Mouse (Mus musculus) testis, postnatal 10 days (tissue): ENCODE results near the gene Grin3b.

ENCODE experiments used
- DNase-seq: peaks from one replicate; pipeline ENCODE4 v3.0.0; 2021; ENCODE audit warnings: low spot score

Gene Grin3b

DNA sequence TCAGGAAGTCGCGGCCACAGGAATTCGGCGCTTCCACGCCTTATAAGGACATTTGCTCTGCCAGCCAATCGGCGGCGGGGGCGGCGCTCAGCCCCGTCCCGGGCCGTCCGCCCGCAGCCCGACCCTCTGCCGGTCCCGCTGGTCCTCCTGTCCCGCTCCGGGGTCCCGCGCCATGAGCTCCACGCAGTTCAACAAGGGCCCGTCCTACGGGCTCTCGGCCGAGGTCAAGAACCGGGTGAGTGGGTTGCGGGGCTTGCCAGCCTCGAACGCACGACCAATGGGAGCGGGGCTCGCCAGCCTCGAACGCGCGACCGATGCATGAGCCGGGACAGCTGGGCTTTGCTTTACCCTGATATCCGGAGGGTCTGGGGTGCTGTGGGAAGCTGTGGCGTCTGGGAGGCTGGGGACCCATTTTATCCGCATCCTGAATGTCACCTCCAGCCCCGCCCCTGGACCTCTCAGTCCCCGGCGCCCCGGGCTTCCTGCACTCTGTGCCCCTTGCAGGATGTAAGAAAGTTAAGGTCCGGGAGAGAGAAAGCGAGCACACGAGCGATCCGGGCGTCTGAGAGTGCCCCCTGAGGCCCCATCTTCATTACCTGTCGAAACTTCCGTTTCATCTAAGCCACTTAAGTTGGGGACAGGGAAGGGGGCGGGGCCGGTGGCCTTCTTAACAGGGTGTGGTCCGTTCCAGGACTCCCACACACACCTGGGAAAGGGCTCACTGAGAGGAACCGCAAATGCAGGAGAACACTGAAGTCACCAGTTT, 18.2 kb downstream of the Grin3b start, which contains the start of gene Cnn2:
Cnn2 (plus strand) TSS at position 79 of the 766 bp plus-strand sequence.
- peak; percentile 76 for DNase-seq

DNA sequence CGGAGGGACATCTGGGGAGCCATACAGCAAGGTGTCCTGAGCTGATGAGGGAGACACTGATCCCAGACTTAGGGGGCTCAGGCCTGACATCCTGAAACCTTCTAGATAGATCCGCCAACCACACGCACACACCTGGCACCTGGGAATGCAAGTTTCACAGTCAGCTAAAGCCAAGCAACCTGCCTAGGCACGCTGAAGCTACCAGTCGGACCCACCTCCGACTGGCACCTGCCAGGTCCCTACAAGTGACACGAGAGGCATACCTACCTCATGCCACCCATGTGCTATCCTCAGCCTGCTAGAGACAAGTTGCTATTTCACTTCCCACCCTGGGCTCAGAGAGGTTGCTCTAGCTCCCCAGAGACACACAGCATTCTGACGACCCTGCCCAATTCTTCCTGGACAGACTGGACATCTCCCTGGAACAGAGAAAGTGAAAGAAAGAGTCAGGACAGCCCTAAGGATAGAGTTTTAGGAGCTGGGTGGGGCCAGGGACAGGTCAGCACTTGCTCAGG, 18.8 kb downstream of the Grin3b start:
- no peak for DNase-seq

DNA sequence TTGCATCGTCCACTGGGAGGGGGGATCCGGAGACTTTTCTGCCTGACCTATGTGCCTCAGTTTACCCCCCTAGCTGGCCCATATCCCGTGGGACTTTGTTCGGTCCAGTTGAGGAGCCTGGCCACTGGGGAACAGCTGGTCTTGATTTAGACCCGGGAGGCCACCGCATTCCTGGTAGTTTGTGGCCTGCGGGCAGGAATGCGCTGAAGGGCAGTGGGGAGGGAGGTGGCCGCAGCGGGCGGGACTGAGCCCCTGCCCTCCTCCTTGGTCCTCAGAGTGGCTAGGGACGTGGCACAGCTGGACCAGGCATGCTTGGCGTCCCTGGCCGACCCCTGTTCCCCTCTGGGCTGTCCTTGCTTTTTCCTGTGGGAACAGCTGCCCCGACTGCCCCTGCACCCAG, 19.4 kb downstream of the Grin3b start:
- DNase-seq, result no peak

DNA sequence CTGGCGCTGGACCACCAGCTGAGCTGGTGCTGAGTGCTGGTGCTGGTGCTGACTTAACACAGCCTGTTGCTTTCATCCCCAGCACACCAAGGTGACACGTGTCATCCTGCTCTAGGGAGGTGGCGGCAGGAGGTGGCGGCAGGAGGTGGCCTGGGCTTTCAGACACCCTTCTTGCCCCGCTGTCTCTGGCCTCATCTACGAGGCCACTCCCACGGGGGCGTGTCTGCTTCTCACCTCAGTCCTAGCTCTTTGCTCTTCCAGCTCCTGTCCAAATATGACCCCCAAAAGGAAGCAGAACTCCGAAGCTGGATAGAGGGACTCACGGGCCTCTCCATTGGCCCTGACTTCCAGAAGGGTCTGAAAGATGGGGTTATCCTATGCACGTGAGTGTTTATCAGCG, 20.6 kb downstream of the Grin3b start:
- no peak for DNase-seq

DNA sequence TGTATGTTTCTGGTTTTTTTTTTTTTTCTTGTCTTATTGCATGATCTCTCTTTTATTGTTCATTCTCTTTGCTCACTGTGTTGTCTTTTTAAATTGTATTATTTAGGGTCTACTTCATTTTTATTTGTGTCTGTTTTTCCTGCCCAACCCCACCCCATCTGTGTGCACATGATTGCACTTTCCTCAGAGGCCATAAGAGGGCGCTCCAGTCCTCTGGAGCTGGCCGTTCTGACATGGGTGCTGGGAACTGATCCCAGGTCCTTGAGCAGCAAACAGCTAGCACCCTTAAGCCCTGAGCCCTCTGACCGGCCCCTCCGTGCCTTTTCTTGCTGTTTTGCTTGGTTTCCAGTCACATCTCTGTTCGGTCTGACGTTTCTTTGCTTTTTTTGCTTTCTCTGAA, 21.0 kb downstream of the Grin3b start:
- DNase-seq, result no peak

DNA sequence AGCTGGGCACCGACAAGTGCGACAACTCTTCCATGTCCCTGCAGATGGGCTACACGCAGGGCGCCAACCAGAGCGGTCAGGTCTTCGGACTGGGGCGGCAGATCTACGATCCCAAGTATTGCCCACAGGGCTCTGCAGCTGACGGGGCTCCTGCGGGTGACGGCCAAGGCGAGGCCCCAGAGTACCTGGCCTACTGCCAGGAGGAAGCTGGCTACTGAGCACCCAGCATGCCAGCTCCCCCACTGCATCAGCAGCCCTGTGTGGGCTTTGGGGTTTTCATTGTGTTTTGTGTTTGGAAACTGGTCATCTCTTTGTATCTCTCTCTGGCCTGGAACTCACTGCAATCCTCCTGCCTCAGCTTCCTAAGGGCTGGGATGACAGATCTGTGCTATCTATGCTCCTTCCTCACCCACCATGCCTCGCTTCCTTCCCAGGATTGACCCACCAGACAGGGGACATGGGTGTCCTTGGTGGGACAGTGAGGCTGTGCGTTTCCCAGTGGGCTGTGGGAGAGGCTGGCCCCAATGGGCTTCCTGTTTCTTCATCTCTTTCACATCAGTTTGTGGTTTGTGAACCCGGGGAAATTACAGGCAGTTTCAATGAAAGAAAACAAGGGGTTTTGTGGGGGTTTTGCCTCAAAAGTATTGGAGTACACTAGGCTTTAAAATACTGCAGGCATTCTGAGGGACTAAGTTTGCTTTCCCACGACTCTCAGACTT, 24.0 kb downstream of the Grin3b start:
- DNase-seq, result no peak

DNA sequence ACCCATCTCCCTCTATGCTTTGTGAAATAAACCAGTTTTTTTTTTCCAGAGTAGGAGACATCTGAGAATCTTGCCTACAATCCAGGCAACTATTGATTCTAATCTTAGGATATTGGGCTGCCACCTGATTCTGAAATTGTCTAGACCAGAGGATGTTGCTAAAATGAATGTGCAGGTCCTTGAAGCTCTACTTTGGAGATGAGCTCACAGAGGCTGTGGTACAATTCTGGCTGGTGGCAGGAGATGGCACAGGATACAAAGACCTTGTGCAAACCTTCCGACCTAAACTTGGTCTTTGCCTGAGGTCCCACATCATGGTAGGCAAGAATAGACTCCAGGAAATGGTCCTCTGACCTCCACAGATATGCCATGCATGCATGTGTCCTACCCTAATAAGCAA, 25.1 kb downstream of the Grin3b start:
- no peak for DNase-seq

DNA sequence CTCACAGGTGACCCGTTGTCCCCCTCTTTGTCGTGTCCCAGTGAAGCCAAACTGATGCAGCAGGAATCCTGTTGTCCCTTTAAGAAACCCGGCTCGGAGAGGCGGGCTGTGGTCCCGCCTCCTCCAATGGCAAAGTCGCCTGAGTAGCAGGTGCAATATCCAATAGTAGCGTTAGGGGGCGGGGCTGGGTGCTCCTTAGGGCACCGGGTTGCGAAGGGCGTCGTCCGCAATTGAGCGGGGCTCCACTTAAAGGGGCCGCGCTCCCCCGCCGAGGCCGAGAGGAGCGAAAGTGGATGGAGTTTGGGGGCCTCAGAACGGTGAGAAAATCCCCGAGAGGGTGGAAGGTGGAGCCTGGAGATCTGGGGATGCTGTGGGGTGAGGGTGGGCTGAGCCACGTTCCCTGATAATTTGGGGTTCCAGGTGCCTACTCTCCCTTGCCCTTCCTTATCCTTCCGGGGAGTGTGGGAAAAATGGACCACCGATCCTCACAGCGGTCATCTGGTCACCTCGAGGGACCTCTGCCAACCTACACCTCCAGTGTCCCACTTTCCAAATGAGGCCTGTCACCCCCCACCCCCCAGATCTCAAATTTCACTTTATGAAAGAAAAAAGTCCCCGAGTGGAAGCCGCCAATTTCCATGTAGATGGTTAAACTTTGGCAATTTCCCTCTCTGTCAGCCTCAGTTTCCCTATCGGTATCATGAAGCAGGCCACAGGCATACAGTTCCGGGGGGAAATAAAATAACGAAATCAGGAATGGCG, 25.9 kb downstream of the Grin3b start, which contains the start of gene Abca7:
Abca7 (plus strand) TSS at position 223 of the 762 bp plus-strand sequence.
- DNase-seq, result peak; percentile 99

DNA sequence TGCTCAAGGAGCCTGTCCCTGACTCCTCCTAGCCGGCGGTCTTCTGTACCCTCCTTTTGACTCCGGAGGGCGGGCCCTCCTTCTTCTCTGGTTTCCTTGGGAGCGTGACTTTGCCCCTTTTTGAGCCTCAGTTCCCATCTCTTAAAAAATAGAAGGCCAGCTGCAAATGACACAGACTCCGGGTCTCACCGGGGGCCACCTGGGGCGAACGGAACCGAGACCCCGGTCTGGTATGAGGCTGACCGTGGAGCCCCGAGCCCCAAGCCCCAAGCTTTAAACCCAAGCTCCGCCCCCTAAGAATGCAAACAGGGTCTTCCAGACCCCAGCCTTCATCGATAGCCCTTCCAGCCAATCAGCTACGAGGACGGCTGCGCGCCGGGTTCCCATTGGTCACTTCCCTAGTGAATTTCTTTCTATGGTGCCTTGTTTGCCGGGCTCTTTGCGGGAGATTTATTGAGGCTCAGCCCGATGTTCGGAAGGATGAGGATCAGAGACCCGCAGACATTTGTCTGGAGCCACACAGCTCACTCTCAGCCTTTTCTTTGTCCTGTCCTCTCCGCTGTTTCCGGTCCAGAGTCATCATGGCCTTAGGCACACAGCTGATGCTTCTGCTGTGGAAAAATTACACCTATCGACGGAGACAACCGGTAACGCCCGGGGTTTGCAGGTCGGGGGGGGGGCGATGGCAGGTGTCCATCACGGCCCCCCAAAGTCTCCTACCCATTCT, 26.7 kb downstream of the Grin3b start:
- peak; percentile 74 for DNase-seq

DNA sequence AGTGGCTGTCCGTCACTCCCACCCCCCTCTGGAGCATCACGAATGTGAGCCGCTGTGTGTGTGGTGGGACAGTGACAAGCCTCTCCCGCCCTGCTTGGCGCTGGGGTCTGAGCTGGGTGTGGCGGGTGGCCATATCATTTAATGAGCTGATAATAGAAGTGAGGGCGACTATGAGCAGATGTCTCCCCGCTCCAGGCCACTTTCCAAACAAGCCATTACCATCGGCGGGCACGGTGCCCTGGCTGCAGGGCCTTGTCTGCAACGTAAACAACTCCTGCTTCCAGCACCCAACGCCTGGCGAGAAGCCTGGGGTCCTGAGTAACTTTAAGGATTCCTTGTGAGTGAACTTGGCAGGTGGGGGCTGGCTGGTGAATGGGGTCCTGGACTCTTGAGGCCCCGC, 27.3 kb downstream of the Grin3b start:
- no peak for DNase-seq

DNA sequence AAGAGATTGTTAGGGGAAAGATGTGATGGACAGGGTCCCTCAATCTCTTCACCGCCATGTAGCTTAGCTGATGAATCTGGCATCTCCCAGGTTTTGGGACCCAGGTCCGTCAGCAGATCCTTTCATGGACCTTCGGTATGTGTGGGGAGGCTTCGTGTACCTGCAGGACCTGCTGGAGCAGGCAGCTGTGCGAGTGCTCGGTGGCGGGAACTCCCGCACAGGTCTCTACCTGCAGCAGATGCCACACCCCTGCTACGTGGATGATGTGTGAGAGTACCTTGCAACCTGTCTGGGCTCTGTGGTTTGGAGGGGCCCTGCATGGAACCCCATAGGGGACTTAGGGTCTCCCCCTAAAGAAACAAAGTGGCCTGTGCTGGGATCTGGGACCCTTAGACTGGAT, 31.4 kb downstream of the Grin3b start:
- no peak for DNase-seq

DNA sequence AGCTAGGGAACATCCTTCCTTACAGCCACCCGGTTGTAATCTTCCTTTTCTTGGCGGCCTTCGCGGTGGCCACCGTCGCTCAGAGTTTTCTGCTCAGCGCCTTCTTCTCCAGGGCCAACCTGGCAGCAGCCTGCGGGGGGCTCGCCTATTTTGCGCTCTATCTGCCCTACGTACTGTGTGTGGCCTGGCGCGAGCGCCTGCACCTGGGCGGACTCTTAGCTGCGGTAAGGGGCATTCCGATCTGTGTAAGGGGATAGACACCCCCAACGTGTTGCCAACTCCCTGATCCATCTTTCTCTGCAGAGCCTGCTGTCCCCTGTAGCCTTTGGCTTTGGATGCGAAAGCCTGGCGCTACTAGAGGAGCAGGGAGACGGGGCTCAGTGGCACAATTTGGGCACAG, 32.3 kb downstream of the Grin3b start:
- no peak for DNase-seq

DNA sequence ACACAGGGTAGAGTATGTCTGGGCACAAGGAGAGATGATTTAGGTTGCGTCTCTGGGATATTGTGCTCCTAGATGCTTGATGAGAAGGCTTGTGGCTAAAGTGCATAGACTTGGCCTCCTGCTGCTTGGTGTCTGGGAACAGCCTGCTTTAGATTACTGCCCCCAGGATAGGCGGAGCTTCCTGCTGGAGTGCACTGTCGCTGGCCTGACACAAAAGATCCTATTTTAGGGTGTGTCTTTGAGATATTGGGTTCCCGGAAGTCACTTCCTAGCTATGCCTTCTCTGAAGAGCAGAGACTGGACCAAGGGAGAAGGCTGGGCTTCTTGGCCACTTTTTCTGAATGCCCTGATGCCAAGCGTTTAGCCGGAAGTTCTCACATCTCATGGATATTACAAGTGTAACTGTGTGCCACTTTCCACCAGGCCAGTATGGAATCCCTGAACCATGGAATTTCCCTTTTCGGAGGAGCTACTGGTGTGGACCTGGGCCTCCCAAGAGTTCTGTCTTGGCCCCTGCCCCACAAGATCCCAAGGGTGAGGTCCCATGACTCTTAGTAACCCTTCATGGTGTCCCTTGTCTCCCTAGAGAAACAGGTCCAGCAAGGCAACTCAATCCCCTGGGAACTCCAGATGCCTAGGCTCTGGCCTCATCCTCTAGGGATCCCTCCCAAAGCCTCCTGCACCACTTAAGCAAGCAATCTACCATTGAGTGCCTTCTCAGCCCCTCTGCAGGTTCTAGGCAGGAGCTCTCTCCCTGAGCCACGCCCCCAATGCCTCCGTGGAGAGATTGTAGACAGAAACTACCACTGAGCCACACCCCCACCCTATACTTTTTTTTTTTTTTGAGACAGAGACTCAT, 33.1 kb downstream of the Grin3b start:
- DNase-seq, result no peak

DNA sequence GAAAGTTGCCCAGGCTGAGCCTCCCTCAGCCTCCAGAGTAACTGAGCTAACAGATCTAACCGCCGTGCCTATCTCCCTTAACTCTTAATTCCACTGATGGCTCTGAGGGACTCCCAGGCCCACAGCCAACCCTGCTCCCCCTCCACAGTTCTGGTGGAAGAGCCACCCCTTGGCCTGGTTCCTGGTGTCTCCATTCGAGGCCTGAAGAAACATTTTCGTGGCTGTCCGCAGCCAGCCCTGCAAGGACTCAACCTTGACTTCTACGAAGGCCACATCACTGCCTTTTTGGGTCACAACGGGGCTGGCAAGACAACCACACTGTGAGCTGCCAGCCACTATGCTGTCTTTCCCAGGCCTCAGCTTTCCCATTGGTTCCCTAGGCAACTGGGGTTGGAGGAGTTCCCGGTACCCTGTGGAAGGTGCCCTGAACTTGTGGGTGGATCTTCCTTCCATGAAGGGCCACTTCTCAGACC, 33.8 kb downstream of the Grin3b start:
- DNase-seq, result no peak

DNA sequence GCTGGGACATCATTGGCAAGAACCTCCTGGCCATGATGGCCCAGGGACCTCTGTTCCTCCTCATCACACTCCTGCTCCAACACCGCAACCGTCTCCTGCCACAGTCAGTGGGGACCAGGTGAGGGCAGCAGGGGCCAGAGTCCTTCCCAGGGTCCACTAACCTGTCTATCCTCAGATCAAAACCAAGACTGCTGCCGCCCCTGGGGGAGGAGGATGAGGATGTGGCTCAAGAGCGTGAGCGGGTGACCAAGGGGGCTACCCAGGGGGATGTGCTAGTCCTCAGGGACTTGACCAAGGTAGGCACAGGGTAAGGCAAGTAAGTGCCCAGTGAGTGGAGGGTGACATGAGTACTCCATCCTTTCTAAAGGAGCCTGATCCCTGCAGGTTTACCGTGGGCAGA, 41.2 kb downstream of the Grin3b start:
- no peak for DNase-seq

DNA sequence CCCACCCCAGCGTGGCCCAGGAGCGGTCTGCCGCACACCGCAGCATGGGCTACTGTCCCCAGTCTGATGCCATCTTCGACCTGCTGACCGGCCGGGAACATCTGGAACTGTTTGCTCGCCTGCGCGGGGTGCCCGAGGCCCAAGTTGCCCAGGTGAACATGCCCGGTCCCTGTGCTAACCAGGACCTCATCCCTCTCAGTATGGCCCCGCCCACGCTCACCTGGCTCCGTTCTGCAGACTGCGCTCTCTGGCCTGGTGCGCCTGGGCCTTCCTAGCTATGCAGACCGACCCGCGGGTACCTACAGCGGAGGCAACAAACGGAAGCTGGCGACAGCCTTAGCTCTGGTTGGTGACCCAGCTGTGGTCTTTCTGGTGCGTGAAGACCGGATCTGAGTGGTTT, 43.1 kb downstream of the Grin3b start:
- no peak for DNase-seq

DNA sequence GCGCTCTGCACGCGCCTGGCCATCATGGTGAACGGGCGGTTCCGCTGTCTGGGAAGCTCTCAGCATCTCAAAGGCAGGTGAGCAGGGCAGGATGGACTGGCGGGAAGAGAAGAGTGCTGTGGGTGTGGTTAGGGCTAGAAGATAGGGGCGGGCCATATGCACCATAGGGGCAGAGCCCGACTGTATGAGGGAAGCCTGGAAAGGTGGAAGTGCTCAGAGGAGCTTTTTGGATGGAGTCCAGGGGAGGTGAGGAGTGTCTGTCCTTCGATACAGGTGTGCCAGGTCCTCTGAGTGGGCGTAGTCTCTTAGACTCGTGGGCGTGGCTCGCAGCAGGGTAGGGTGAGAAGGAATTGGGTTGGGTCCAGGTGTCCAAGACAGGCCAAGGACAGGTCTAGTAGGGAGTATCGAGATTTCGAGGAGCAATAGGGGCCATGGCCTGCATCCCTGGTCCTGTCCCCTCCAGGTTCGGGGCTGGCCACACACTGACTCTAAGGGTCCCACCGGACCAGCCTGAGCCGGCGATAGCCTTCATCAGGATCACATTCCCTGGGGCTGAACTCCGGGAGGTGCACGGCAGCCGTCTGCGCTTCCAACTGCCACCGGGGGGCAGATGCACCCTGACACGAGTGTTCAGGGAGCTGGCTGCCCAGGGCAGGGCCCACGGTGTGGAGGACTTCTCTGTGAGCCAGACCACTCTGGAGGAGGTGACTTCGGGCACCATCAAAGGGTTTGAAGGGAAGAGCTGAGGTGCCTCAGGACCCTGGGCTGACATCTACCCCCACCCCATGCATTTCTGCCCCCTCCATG, 44.2 kb downstream of the Grin3b start:
- no peak for DNase-seq

DNA sequence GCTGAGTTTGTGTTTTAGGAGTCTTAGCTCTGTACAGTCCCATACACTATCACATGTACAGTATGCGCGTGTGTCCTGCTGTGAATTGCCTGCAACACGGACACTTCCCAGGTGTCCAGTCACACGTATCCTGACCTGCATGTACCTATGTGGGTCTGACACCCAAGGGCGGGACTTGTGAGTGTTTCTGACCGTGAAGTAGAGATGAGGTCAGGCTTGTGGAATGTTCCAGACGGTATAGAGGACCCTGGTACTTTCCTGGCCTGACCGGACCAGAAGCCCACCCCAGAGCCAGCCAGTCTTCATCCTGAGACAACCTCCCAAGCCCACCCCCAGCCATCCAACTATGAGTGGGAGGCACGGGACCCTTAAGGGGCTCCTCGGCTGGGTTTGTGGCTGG, 45.1 kb downstream of the Grin3b start:
- DNase-seq, result no peak

DNA sequence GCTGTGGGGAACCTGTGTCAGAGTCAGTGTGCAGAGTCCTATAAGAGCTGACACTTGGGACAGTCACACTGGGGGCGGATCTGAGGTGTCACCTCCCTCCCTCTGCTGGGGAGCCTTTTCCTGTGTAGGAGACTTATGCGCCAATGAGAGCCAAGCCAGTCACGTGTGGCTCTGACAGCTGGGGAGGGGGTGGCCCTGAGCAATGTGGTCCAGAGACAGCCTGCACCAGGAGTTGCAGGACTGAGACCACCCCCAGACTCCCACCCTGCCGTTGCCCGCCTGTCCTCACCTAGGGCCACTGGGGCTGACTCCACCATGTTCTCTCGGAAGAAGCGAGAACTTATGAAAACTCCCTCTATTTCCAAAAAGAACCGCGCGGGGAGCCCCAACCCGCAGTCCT, 46.0 kb downstream of the Grin3b start, which contains the start of gene Arhgap45:
Arhgap45 (plus strand) TSS at position 143 of the 400 bp plus-strand sequence.
- no peak for DNase-seq

DNA sequence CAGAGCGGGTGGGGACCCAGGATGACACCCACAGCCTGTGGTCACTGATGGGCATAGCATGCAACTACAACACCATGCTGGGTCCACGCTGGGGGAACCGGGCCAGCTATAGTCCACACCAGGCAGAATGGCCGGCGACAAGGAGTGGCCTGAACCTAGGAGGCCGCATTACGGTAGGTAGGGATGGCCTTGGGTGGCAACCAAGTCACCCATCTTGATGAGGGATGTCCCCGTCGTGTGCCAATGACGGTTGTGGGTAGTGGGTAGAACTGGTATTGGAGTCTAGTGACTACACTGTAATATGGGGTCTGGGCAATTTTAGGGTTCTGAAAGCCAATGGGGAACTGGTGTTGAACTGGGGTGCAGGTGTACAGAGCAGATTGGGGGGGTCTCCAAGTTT, 46.4 kb downstream of the Grin3b start:
- no peak for DNase-seq
